Mouse (Mus musculus) monocyte, adult 59 days (primary cell): ENCODE measurements around the gene Pgd. TPM values are rescaled to one million over a fixed set of nuclear protein-coding genes. Genes with fewer than 3 reads are reported as not detected.

ENCODE experiments used
- total RNA-seq, 2 experiments: library from RNA; stranded (reverse); gene quantifications; one replicate each; pipeline ENCODE4 v1.2.4; 2023

Gene Pgd
- total RNA-seq, result 100 to 1,000 TPM; 208 to 264 TPM

GRCm38 (mm10) chr4:149166215-149166946, at the start of gene Pgd:
Pgd (minus strand) TSS chr4:149166771.

GRCm38 (mm10) chr4:149136982-149137770, 29.4 kb downstream of the Pgd start, which contains the start of gene Cenps:
Cenps (minus strand) TSS chr4:149137629.

GRCm38 (mm10) chr4:149126663-149127062, 39.9 kb downstream of the Pgd start, which contains the start of gene Cort:
Cort (minus strand) TSS chr4:149126763.

DNA sequence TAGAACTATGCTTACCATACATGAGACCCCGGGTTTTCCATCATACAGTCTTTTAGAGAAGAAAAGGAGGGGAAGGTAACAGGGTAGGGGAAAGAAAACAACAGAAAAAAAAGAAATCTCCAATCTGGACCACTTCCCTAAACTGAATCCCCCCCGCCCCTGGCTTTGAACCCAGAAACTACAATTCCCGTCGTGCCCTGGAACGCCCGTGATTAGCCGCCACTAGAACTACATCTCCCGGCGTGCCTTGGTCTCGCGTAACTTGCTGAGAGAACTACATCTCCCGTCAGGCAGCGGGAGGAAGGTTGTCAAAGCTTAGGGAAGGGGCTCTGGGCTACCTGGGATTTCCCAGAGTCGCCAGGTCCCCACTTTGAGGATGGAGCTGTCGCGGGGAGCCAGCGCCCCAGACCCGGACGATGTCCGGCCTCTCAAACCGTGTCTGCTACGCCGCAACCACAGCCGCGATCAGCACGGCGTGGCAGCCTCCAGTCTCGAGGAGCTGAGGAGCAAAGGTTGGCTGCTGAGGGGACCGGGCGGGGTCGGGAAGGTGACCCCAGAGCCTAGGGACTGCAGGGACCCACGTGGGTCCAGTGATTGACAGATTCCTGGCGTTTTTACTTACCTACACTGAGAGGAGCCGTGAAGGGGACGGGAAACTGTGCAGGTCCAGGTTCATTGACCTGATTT, 62.6 kb downstream of the Pgd start, which contains the start of gene Dffa:
Gene Dffa, plus strand, starts transcription at position 272 of the 687 bp plus-strand sequence.

Other genes with a start within 250 kb of the Pgd start
- 10 to 100 TPM; 26.4 to 27.2 TPM for gene Pex14, start 66.9 kb downstream of the Pgd start, total RNA-seq
- gene Dffa, start 62.6 kb downstream of the Pgd start, total RNA-seq, result 10 to 100 TPM; 21.4 to 21.7 TPM
- 1 to 10 TPM in 1 of 2 experiments, not detected in 1; 1.7 TPM for gene Cort, start 40.0 kb downstream of the Pgd start, total RNA-seq
- gene Cenps, start 29.1 kb downstream of the Pgd start, total RNA-seq, result 1 to 10 TPM; 5.9 to 7.4 TPM
- gene Kif1b, start 140.9 kb upstream of the Pgd start, total RNA-seq, result 10 to 100 TPM; 35.0 to 40.4 TPM